Mouse (Mus musculus): ENCODE data around the gene Eci1. TPM values are rescaled to one million over a fixed set of nuclear protein-coding genes. Genes with fewer than 3 reads are reported as not detected.

The Eci1 gene
- polyA plus RNA-seq (2015; fragmentation: Nextera tagmentation; extraction: Ambion mirVana): 70.0 and 71.2 TPM in 2 replicates

- H3K27ac ChIP-seq (replicated peaks): peak within 1 kb of the TSS; percentile 93
- H3K27me3 ChIP-seq: no peaks in the 10 kb centered on the region
- H3K36me3 ChIP-seq: peaks cover 35% of the 10 kb centered on the region
- no peaks in the 10 kb centered on the region for H3K9me3 ChIP-seq (replicated peaks)
- peak within 1 kb of the TSS; percentile 65 for H3K4me3 ChIP-seq (replicated peaks)
- H3K4me2 ChIP-seq (replicated peaks): peak within 1 kb of the TSS; percentile 60
- peak within 1 kb of the TSS; percentile 79 for H3K9ac ChIP-seq
- peak; percentile 96 for ATAC-seq (ENCODE audit: insufficient number of reproducible peaks, low FRiP score, low TSS enrichment, low read depth)
- WGBS: under 1% methylated on average over 48 of the region's 48 CpGs
- H3K4me1 ChIP-seq: peaks cover 14% of the 10 kb centered on the region
These were observed at the start of gene Eci1 for GRCm38 (mm10) chr17:24426471-24427169. Eci1 (plus strand) TSS chr17:24426641.

GRCm38 (mm10) chr17:24378496-24378895 is 47.9 kb upstream of the Eci1 start:
- Histone ChIP-seq H3K9me3 (replicated peaks) (no peaks in the 10 kb centered on the region), H3K36me3 (peaks cover 9% of the 10 kb centered on the region; the same call in 1 of the 2 replicates), H3K4me2 (replicated peaks) (no peak overlapping the region), H3K4me3 (replicated peaks) (no peak overlapping the region), H3K9ac (no peak overlapping the region), H3K27ac (replicated peaks) (no peak overlapping the region), H3K27me3 (no peaks in the 10 kb centered on the region), H3K4me1 (no peaks in the 10 kb centered on the region)
- ATAC-seq (ENCODE audit: insufficient number of reproducible peaks, low FRiP score, low TSS enrichment, low read depth): no peak
- 81% methylated on average over 2 of the region's 2 CpGs for WGBS

GRCm38 (mm10) chr17:24383789-24384188 is 42.7 kb upstream of the Eci1 start:
- no peak for ATAC-seq (ENCODE audit: insufficient number of reproducible peaks, low FRiP score, low TSS enrichment, low read depth)

GRCm38 (mm10) chr17:24388711-24389110 is 37.7 kb upstream of the Eci1 start:
- H3K9me3 ChIP-seq (replicated peaks): no peaks in the 10 kb centered on the region
- H3K36me3 ChIP-seq: peaks cover 4% of the 10 kb centered on the region
- no peak overlapping the region for H3K9ac ChIP-seq
- H3K4me1 ChIP-seq: no peaks in the 10 kb centered on the region
- no peak overlapping the region for H3K4me2 ChIP-seq (replicated peaks)
- no peak for ATAC-seq (ENCODE audit: insufficient number of reproducible peaks, low FRiP score, low TSS enrichment, low read depth)
- H3K4me3 ChIP-seq (replicated peaks): no peak overlapping the region
- WGBS: 86% methylated on average over 5 of the region's 5 CpGs
- H3K27ac ChIP-seq (replicated peaks): no peak overlapping the region
- H3K27me3 ChIP-seq: no peaks in the 10 kb centered on the region

More at GRCm38 (mm10) chr17:24383789-24384188, 42.7 kb upstream of the Eci1 start:
- H3K36me3 ChIP-seq: peaks cover 6% of the 10 kb centered on the region; the same call in 1 of the 2 replicates
- no peak overlapping the region for H3K4me2 ChIP-seq (replicated peaks)
- no peak overlapping the region for H3K27ac ChIP-seq (replicated peaks)
- H3K9ac ChIP-seq: no peak overlapping the region
- 72% methylated on average over 8 of the region's 8 CpGs for WGBS
- no peaks in the 10 kb centered on the region for H3K27me3 ChIP-seq
- no peaks in the 10 kb centered on the region for H3K4me1 ChIP-seq
- H3K9me3 ChIP-seq (replicated peaks): no peaks in the 10 kb centered on the region
- no peak overlapping the region for H3K4me3 ChIP-seq (replicated peaks)

GRCm38 (mm10) chr17:24389865-24390264 is 36.6 kb upstream of the Eci1 start:
- H3K9me3 ChIP-seq (replicated peaks): no peaks in the 10 kb centered on the region
- no peaks in the 10 kb centered on the region for H3K4me1 ChIP-seq
- peaks cover 4% of the 10 kb centered on the region for H3K36me3 ChIP-seq
- H3K9ac ChIP-seq: no peak overlapping the region
- H3K4me2 ChIP-seq (replicated peaks): no peak overlapping the region
- 5% methylated on average over 2 of the region's 2 CpGs for WGBS
- no peak for ATAC-seq (ENCODE audit: insufficient number of reproducible peaks, low FRiP score, low TSS enrichment, low read depth)
- H3K27me3 ChIP-seq: no peaks in the 10 kb centered on the region
- H3K4me3 ChIP-seq (replicated peaks): no peak overlapping the region
- H3K27ac ChIP-seq (replicated peaks): no peak overlapping the region

GRCm38 (mm10) chr17:24391149-24391548 is 35.3 kb upstream of the Eci1 start:
- ATAC-seq (ENCODE audit: insufficient number of reproducible peaks, low FRiP score, low TSS enrichment, low read depth): no peak
- Histone ChIP-seq H3K9me3 (replicated peaks) (no peaks in the 10 kb centered on the region), H3K9ac (no peak overlapping the region), H3K4me1 (no peaks in the 10 kb centered on the region), H3K36me3 (no peaks in the 10 kb centered on the region; the same call in 1 of the 2 replicates), H3K4me2 (replicated peaks) (no peak overlapping the region), H3K27ac (replicated peaks) (no peak overlapping the region), H3K27me3 (no peaks in the 10 kb centered on the region), H3K4me3 (replicated peaks) (no peak overlapping the region)
- WGBS: 64% methylated on average over 8 of the region's 8 CpGs

GRCm38 (mm10) chr17:24393527-24393926 is 32.9 kb upstream of the Eci1 start:
- no peak overlapping the region for H3K4me3 ChIP-seq (replicated peaks)
- H3K4me1 ChIP-seq: no peaks in the 10 kb centered on the region
- H3K9me3 ChIP-seq (replicated peaks): no peaks in the 10 kb centered on the region
- H3K4me2 ChIP-seq (replicated peaks): no peak overlapping the region
- H3K27me3 ChIP-seq: no peaks in the 10 kb centered on the region
- H3K36me3 ChIP-seq: no peaks in the 10 kb centered on the region; the same call in 1 of the 2 replicates
- WGBS: 21% methylated on average over 4 of the region's 4 CpGs
- ATAC-seq (ENCODE audit: insufficient number of reproducible peaks, low FRiP score, low TSS enrichment, low read depth): peak; percentile 54; the same call in 1 of the 2 replicates
- no peak overlapping the region for H3K9ac ChIP-seq
- H3K27ac ChIP-seq (replicated peaks): no peak overlapping the region

- H3K9me3 ChIP-seq (replicated peaks): no peaks in the 10 kb centered on the region
- 83% methylated on average over 7 of the region's 7 CpGs for WGBS
- H3K4me3 ChIP-seq (replicated peaks): no peak overlapping the region
- no peaks in the 10 kb centered on the region for H3K4me1 ChIP-seq
- H3K4me2 ChIP-seq (replicated peaks): no peak overlapping the region
- no peak overlapping the region for H3K27ac ChIP-seq (replicated peaks)
- no peaks in the 10 kb centered on the region for H3K27me3 ChIP-seq
- H3K9ac ChIP-seq: no peak overlapping the region
- ATAC-seq (ENCODE audit: insufficient number of reproducible peaks, low FRiP score, low TSS enrichment, low read depth): no peak
- no peaks in the 10 kb centered on the region; the same call in 1 of the 2 replicates for H3K36me3 ChIP-seq
These were observed 32.0 kb upstream of the Eci1 start for GRCm38 (mm10) chr17:24394456-24394855.

- H3K4me1 ChIP-seq: no peaks in the 10 kb centered on the region
- WGBS: 69% methylated on average over 3 of the region's 3 CpGs
- no peak overlapping the region for H3K4me3 ChIP-seq (replicated peaks)
- no peak for ATAC-seq (ENCODE audit: insufficient number of reproducible peaks, low FRiP score, low TSS enrichment, low read depth)
- H3K27me3 ChIP-seq: no peaks in the 10 kb centered on the region
- H3K9me3 ChIP-seq (replicated peaks): no peaks in the 10 kb centered on the region
- no peak overlapping the region for H3K27ac ChIP-seq (replicated peaks)
- H3K36me3 ChIP-seq: peaks cover 7% of the 10 kb centered on the region; the same call in 1 of the 2 replicates
- H3K4me2 ChIP-seq (replicated peaks): no peak overlapping the region
- H3K9ac ChIP-seq: no peak overlapping the region
These were observed 24.1 kb upstream of the Eci1 start for GRCm38 (mm10) chr17:24402371-24402770.

- Histone ChIP-seq H3K27ac (replicated peaks) (no peak overlapping the region), H3K4me1 (no peaks in the 10 kb centered on the region), H3K27me3 (no peaks in the 10 kb centered on the region), H3K4me2 (replicated peaks) (no peak overlapping the region), H3K36me3 (peaks cover 42% of the 10 kb centered on the region), H3K4me3 (replicated peaks) (no peak overlapping the region), H3K9ac (no peak overlapping the region), H3K9me3 (replicated peaks) (no peaks in the 10 kb centered on the region)
- WGBS: 85% methylated on average over 12 of the region's 12 CpGs
- no peak for ATAC-seq (ENCODE audit: insufficient number of reproducible peaks, low FRiP score, low TSS enrichment, low read depth)
These were observed 19.2 kb upstream of the Eci1 start for GRCm38 (mm10) chr17:24407116-24407803.

GRCm38 (mm10) chr17:24413557-24414211 is 12.8 kb upstream of the Eci1 start:
- Histone ChIP-seq H3K9ac (peak overlapping the region; percentile 55), H3K9me3 (replicated peaks) (no peaks in the 10 kb centered on the region), H3K27me3 (no peaks in the 10 kb centered on the region), H3K27ac (replicated peaks) (peak overlapping the region; percentile 92), H3K4me1 (peaks cover 32% of the 10 kb centered on the region), H3K4me3 (replicated peaks) (peak overlapping the region; percentile 78), H3K4me2 (replicated peaks) (peak overlapping the region; percentile 79), H3K36me3 (peaks cover 42% of the 10 kb centered on the region)
- WGBS: 33% methylated on average over 22 of the region's 22 CpGs
- ATAC-seq (ENCODE audit: insufficient number of reproducible peaks, low FRiP score, low TSS enrichment, low read depth): peak; percentile 8; the same call in 1 of the 2 replicates

All from embryonic facial prominence, embryonic 15.5 days (tissue).